Mouse (Mus musculus): Measurements from ENCODE around the gene Gng2. TPM values are rescaled to one million over a fixed set of nuclear protein-coding genes. Genes with fewer than 3 reads are reported as not detected.

The Gng2 gene
- total RNA-seq, 2 experiments from 2014 or later, result 195 to 206 TPM

- TF ChIP-seq CTCF (IDR thresholded peaks at IDR 0.05), result no peak
- intact Hi-C loops (cut with DNase I), result loop anchor here (1.0 to 5.0 kb wide), 2 partner anchors 8 to 133 kb away; no protein-coding TSS in a partner anchor
- H3K4me3 ChIP-seq, result peak overlapping the region; percentile 56
- no peak for DNase-seq (ENCODE audit: extremely low spot score in 1 of 2, low spot score in 2 of 2)
- peak overlapping the region; percentile 60 for H3K27ac ChIP-seq
Measured at GRCm38 (mm10) chr14:19974978-19975493, 2.4 kb downstream of the Gng2 start.

GRCm38 (mm10) chr14:19974429-19974828 lies 3.0 kb downstream of the Gng2 start:
- intact Hi-C loops (cut with DNase I), result no loop called here
- DNase-seq (ENCODE audit: extremely low spot score in 1 of 2, low spot score in 2 of 2), result no peak
- H3K27ac ChIP-seq, result 0 out of 2 replicates have a peak overlapping the region, but pooled peaks have one; percentile 60
- H3K4me3 ChIP-seq, result peak overlapping the region; percentile 56
- peak; percentile 8; the same call in 1 of the 2 replicates for TF ChIP-seq CTCF (IDR thresholded peaks at IDR 0.05)

- DNase-seq (ENCODE audit: extremely low spot score in 1 of 2, low spot score in 2 of 2), result no peak
- Histone ChIP-seq H3K27ac (no peak overlapping the region), H3K4me3 (no peak overlapping the region)
- TF ChIP-seq CTCF (IDR thresholded peaks at IDR 0.05), result no peak
- intact Hi-C loops (cut with DNase I), result no loop called here
Measured at GRCm38 (mm10) chr14:19972316-19973029, 5.0 kb downstream of the Gng2 start.

- intact Hi-C loops (cut with DNase I), result no loop called here
- no peak overlapping the region for H3K4me3 ChIP-seq
- no peak for TF ChIP-seq CTCF (IDR thresholded peaks at IDR 0.05)
- DNase-seq (ENCODE audit: extremely low spot score in 1 of 2, low spot score in 2 of 2), result no peak
- H3K27ac ChIP-seq, result no peak overlapping the region
Measured at GRCm38 (mm10) chr14:19970845-19971244, 6.6 kb downstream of the Gng2 start.

GRCm38 (mm10) chr14:19970106-19970785 lies 7.2 kb downstream of the Gng2 start:
- no peak overlapping the region for H3K27ac ChIP-seq
- no peak overlapping the region for H3K4me3 ChIP-seq
- intact Hi-C loops (cut with DNase I), result no loop called here
- TF ChIP-seq CTCF (IDR thresholded peaks at IDR 0.05), result peak; percentile 6
- DNase-seq (ENCODE audit: extremely low spot score in 1 of 2, low spot score in 2 of 2), result no peak

- TF ChIP-seq CTCF (IDR thresholded peaks at IDR 0.05), result no peak
- Histone ChIP-seq H3K27ac (no peak overlapping the region), H3K4me3 (no peak overlapping the region)
- DNase-seq (ENCODE audit: extremely low spot score in 1 of 2, low spot score in 2 of 2), result no peak
- intact Hi-C loops (cut with DNase I), result no loop called here
Measured at GRCm38 (mm10) chr14:19969566-19969965, 7.9 kb downstream of the Gng2 start.

- intact Hi-C loops (cut with DNase I), result no loop called here
- Histone ChIP-seq H3K4me3 (no peak overlapping the region), H3K27ac (no peak overlapping the region)
- TF ChIP-seq CTCF (IDR thresholded peaks at IDR 0.05), result peak; percentile 22
- no peak for DNase-seq (ENCODE audit: extremely low spot score in 1 of 2, low spot score in 2 of 2)
Measured at GRCm38 (mm10) chr14:19969011-19969521, 8.4 kb downstream of the Gng2 start.

- intact Hi-C loops (cut with DNase I), result no loop called here
Measured at GRCm38 (mm10) chr14:19968321-19969010, 9.0 kb downstream of the Gng2 start.

GRCm38 (mm10) chr14:19967482-19967881 lies 9.9 kb downstream of the Gng2 start:
- no peak overlapping the region for H3K4me3 ChIP-seq
- intact Hi-C loops (cut with DNase I), result loop anchor here (1.0 kb wide), 1 partner anchor 8 kb away; no protein-coding TSS in a partner anchor
- no peak for TF ChIP-seq CTCF (IDR thresholded peaks at IDR 0.05)
- DNase-seq (ENCODE audit: extremely low spot score in 1 of 2, low spot score in 2 of 2), result peak in 1 of 2 experiments; percentile 38
- H3K27ac ChIP-seq, result peak overlapping the region; percentile 22; the same call in 1 of the 2 replicates

More at GRCm38 (mm10) chr14:19968321-19969010, 9.0 kb downstream of the Gng2 start:
- H3K4me3 ChIP-seq, result no peak overlapping the region
- no peak for DNase-seq (ENCODE audit: extremely low spot score in 1 of 2, low spot score in 2 of 2)
- no peak for TF ChIP-seq CTCF (IDR thresholded peaks at IDR 0.05)
- no peak overlapping the region for H3K27ac ChIP-seq

GRCm38 (mm10) chr14:19963961-19964505 lies 13.4 kb downstream of the Gng2 start:
- no peak for DNase-seq (ENCODE audit: extremely low spot score in 1 of 2, low spot score in 2 of 2)
- Histone ChIP-seq H3K4me3 (no peak overlapping the region), H3K27ac (peak overlapping the region; percentile 21; the same call in 1 of the 2 replicates)
- TF ChIP-seq CTCF (IDR thresholded peaks at IDR 0.05), result no peak
- intact Hi-C loops (cut with DNase I), result no loop called here

Measured in left cerebral cortex, adult 2 months (tissue).